Mouse (Mus musculus) kidney, postnatal 25 days (tissue): ENCODE results near the gene Wdr91.

ENCODE experiments used
- DNase-seq, 2 experiments: peaks; one replicate each; pipeline ENCODE4 v3.0.0; 2021; ENCODE audit warnings: mixed read lengths in 2 of 2

Wdr91 gene

GRCm38 (mm10) chr6:34862381-34862780 is 48.3 kb downstream of the Wdr91 start:
- peak; percentile 55 to 72 for DNase-seq

GRCm38 (mm10) chr6:34861546-34862053 is 49.1 kb downstream of the Wdr91 start:
- DNase-seq, result no peak

- DNase-seq, result no peak
Measured at GRCm38 (mm10) chr6:34832352-34832751, 78.3 kb downstream of the Wdr91 start.
